Mouse (Mus musculus): Measurements from ENCODE around the gene Zbtb8a.
A peak's percentile ranks its signal among the peaks of the same experiment; 100 is the strongest.
"Not testable (repeated sequence)": the region's sequence is repeated elsewhere in the genome, so short reads cannot be mapped to it uniquely, and the experiment has no call there.

Gene Zbtb8a

GRCm38 (mm10) chr4:129377601-129378390 lies at the start of gene Zbtb8a:
Gene Zbtb8a, minus strand, starts transcription at chr4:129378116.
- peak; percentile 87 for DNase-seq

DNA sequence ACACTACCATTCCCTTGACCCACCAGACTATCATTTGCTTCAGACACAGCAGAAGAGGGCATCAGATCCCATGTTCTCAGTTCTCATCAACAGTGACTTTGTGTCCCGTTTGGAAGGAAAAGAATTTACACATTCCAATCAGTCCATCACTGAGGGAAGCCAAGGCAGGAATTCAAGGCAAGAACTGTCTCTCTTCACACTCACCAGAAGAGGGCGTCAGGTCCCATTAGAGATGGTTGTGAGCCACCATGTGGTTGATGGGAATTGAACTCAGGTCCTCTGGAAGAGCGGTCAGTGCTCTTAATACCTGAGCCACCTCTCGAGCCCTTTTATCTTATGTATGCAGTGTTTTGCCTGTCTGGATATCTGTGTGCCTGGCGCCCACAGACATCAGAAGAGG lies 40.4 kb upstream of the Zbtb8a start:
- DNase-seq, result no peak

- DNase-seq, result no peak
These were observed 38.6 kb upstream of the Zbtb8a start for GRCm38 (mm10) chr4:129416478-129416877.

DNA sequence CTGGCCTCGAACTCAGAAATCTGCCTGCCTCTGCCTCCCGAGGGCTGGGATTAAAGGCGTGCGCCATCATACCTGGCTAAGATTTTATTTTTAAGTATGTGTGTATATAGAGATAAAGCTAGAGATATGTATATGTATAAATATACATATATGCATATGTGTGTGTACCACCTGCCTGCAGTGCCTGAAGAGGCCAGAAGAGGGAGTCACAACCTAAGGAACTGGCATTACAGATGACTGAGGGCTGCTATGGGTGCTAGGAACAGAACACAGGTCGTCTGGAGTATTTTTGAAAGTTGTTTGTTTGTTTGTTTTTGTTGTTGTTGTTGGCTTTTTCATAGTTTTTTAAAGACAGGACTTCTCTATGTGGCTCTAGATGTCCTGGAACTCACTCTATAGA lies 38.0 kb upstream of the Zbtb8a start:
- DNase-seq, result no peak

- no peak for DNase-seq
These were observed 33.1 kb upstream of the Zbtb8a start for GRCm38 (mm10) chr4:129410991-129411390.

DNA sequence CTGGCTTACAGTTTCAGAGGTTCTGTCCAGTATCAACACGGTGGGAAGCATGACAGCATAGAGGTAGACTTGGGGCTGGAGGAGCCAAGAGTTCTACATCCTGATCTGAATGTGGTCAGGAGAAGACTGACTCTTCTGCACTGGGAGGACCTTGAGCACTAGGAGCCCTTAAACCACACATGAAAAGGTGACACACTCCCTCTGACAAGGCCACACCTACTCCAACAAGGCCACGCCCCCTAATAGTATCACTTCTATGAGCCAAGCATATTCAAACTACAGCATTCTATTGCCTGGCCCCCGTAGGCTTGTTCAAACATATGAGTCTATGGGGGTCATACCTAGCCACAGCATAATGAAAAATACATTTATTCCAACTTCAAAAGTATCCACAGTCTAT lies 32.6 kb upstream of the Zbtb8a start:
- DNase-seq, result not testable (repeated sequence)

GRCm38 (mm10) chr4:129406447-129406846 lies 28.5 kb upstream of the Zbtb8a start:
- DNase-seq, result peak; percentile 80

- DNase-seq, result no peak
These were observed 21.9 kb upstream of the Zbtb8a start for GRCm38 (mm10) chr4:129399813-129400212.

- DNase-seq, result no peak
These were observed 19.0 kb upstream of the Zbtb8a start for GRCm38 (mm10) chr4:129396960-129397359.

GRCm38 (mm10) chr4:129394089-129394870 lies 16.4 kb upstream of the Zbtb8a start:
- DNase-seq, result peak; percentile 16

DNA sequence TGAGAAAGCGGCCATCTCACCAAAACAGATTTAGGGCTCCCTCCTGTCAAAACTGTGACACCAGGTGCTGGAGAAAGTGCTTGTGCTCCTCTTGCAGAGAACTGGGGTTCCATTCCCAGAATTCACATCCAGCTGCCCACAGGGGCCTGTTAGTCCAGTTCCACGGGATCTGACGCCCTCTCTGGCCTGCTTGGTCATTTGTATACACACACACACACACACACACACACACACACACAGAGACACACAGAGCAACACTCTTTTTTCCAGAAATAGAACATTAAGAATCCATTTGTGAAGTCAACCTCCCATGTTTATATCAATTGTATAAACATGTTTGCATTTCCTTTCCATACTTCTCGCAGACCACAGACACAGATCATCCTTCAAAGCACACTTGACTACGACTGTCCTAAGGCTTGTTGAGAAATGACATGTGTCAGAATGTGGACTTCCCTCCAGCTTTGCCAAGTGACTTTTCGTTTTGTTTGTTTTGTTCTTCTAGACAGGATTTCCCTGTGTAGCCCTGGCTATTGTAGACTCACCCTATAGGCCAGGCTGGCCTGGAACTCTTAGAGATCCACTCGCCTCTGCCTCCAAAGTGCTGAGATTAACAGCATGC lies 13.1 kb upstream of the Zbtb8a start:
- DNase-seq, result no peak

- no peak for DNase-seq
These were observed 12.4 kb upstream of the Zbtb8a start for GRCm38 (mm10) chr4:129390216-129390743.

DNA sequence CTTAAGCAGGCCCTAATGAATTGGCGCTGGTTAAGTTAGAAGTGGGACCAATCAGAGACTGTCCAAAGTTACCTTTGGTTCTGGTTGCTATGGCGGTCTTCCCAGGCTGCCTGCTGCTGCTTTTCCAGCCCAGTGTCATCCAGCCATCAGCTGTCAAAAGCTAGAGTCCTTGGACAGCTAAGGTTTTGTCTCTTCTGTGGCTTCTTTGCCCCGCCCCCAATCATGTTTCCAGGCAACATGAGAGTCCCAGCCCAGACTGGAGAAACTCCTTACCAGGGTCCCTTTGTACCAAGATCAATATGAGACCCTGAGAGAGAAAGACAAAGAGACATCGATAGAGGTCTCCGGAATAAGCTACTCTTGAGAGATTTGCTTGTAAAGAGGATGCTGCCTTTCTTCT lies 10.5 kb upstream of the Zbtb8a start:
- peak; percentile 16 for DNase-seq

DNA sequence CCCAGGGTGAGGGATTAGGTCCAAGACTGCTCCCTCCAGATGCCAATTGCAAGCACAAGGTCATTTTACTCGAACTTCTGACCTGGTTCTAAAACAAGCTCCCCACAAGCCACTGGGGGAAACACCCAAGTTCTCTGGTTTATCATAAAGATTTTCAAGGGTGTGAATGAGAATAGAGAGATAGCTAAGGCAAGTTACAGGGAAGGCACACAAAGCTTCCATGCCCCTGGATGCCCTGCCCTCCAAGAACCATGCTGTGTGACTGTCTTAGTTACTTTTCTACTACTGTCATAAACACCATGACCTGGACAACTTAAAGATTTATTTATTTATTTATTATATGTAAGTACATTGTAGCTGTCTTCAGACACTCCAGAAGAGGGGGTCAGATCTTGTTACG lies 9.1 kb upstream of the Zbtb8a start:
- no peak for DNase-seq

- no peak for DNase-seq
These were observed 8.5 kb upstream of the Zbtb8a start for GRCm38 (mm10) chr4:129386269-129386946.

GRCm38 (mm10) chr4:129385685-129386084 lies 7.8 kb upstream of the Zbtb8a start:
- no peak for DNase-seq

- DNase-seq, result no peak
These were observed 6.5 kb upstream of the Zbtb8a start for GRCm38 (mm10) chr4:129384440-129384839.

DNA sequence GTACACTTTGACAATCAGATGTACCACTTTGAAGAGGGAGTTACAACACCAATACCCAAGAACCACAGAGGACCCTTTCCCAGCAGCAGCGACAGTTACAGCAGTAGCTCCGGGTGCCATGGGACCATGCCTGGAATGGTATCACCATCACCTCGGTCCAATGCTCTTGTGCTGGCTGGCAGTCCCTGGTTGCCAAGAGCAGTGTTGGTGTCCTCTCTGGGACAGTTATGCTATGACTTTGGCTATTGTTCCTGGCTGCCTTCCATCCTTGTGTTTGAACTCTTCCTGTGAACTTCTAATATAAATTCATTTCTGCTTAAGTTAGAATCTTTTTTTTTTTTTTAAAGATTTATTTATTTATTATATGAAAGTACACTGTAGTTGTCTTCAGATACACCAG lies 5.7 kb upstream of the Zbtb8a start:
- DNase-seq, result no peak

DNA sequence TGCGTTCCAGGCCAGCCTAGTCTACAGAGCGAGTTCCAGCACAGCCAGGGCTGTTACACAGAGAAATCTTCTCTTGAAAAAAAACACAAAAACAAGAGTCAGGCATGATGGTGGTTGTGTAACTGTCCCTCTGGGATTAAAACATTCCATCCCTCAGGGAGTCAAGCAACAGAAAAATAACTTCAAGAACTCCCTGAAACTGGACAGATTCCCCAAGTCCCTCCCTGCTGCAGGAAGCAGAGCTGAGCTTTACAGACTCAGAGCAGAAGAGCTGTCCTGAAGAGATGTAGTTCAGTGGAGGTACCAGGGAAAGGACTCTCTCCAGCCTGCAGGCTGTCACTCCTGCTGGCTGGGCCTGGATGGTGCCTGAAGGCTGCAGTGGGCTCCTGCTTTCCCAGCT lies 4.6 kb upstream of the Zbtb8a start:
- DNase-seq, result no peak

DNA sequence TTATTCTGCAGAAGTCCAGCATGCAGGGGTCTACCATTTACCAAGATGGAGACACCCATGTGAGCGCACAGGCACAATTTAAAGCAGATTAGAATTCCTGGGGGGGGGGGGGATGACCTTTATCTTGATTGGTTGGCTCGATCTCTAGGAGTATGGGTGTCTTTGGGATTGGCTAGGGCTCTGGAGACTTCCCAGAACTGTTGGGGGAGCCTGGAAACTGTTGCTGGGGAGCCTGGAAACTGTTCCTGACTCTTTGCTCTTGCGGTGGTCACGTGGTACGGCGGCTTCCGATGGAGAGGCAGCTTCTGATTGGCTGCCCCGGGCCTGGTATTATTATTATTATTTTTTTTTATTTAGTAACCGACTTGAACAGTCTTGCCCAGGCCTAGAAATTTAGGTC lies 4.1 kb upstream of the Zbtb8a start:
- peak; percentile 20 for DNase-seq

DNA sequence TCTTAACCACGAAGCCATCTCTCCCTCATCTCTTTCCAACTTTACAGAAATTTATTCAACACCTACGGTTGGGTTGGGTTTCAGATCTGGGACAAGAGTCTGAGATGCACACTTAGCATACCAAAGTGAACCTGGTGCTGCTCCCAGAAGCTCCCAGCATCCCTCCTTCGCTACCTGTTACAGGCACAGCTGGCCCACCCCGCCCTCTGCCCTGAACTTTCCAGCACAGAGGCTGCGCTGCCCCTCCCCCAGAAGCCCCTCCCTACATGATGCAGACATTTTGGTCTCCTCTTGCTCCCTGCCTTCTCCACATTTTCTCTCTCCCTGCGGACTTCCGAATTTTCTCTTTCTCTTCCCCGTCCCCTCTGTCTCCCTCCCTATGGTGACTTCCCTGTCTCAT lies 3.2 kb upstream of the Zbtb8a start:
- no peak for DNase-seq

- no peak for DNase-seq
These were observed 1.9 kb upstream of the Zbtb8a start for GRCm38 (mm10) chr4:129379805-129380204.

- DNase-seq, result peak; percentile 67
These were observed 863 bp downstream of the Zbtb8a start for GRCm38 (mm10) chr4:129376961-129377545.
